Mouse (Mus musculus) midbrain, postnatal 0 days (tissue): ENCODE measurements around the gene Trappc11. TPM values are rescaled to one million over a fixed set of nuclear protein-coding genes. Genes with fewer than 3 reads are reported as not detected.

Experiments
- ATAC-seq: fragments of 200-750 bp; cut with Nextera tagmentation; 2 replicates; pipeline ENCODE4 v1.8.0; 2017; ENCODE audit warnings: moderate number of reproducible peaks, mild to moderate bottlenecking, moderate TSS enrichment, moderate library complexity; ENCODE audit not compliant: low FRiP score
- DNase-seq: peaks from one replicate; pipeline ENCODE4 v3.0.0-alpha.2; 2015; ENCODE audit warnings: low spot score
- H3K27ac ChIP-seq: fragments of 300-500 bp; sonication (generic); 2 replicates; pipeline ENCODE4 v1.5.1; 2014; ENCODE audit warnings: low read depth, mild to moderate bottlenecking, low read length, mixed read lengths
- H3K27me3 ChIP-seq: fragments of 300-500 bp; sonication (generic); 2 replicates; pipeline ENCODE4 v1.6.1; 2014; ENCODE audit warnings: low read length, control low read depth, mixed read lengths; ENCODE audit not compliant: insufficient read depth
- H3K36me3 ChIP-seq: fragments of 300-500 bp; sonication (generic); 2 replicates; pipeline ENCODE4 v1.6.1; 2014; ENCODE audit warnings: low read length, control low read depth, mixed read lengths; ENCODE audit not compliant: insufficient read depth
- H3K4me1 ChIP-seq: fragments of 300-500 bp; sonication (generic); 2 replicates; pipeline ENCODE4 v1.6.1; 2014; ENCODE audit warnings: mild to moderate bottlenecking, control low read depth, antibody characterized with exemption, low read length, mixed read lengths; ENCODE audit not compliant: insufficient read depth
- H3K4me2 ChIP-seq: fragments of 300-500 bp; sonication (generic); 2 replicates; pipeline ENCODE4 v1.6.1; 2014; ENCODE audit warnings: low read depth, mild to moderate bottlenecking, low read length, mixed read lengths; ENCODE audit not compliant: poor library complexity, severe bottlenecking
- H3K4me3 ChIP-seq: fragments of 300-500 bp; sonication (generic); 2 replicates; pipeline ENCODE4 v1.5.1; 2014; ENCODE audit warnings: low read depth, mild to moderate bottlenecking, low read length, moderate library complexity
- H3K9ac ChIP-seq: fragments of 300-500 bp; sonication (generic); replicated peaks from 2 replicates; pipeline ENCODE4 v1.6.1; 2014; ENCODE audit warnings: mild to moderate bottlenecking, low read length, moderate library complexity, mixed read lengths; ENCODE audit not compliant: poor library complexity, severe bottlenecking
- H3K9me3 ChIP-seq: fragments of 300-500 bp; sonication (generic); 2 replicates; pipeline ENCODE4 v1.6.1; 2016; ENCODE audit warnings: low read length, control low read depth
- CTCF ChIP-seq: IDR thresholded peaks from 2 replicates; pipeline ENCODE4 v1.5.1; 2016; ENCODE audit warnings: antibody characterized with exemption, mild to moderate bottlenecking
- WGBS: fragments of 180-500 bp; shearing (Covaris S2); extraction: QIAGEN DNeasy Blood & Tissue Kit; methylation state at CpG from one replicate; pipeline ENCODE4 v1.1.7; 2014; 5-methylcytosine and 5-hydroxymethylcytosine counted together
- polyA plus RNA-seq: library from polyadenylated mRNA; unstranded; fragments of >200 nt; fragmentation: Nextera tagmentation; extraction: Ambion mirVana; gene quantifications from 2 replicates; pipeline ENCODE4 v1.2.1, GENCODE M21; 2015
- total RNA-seq: library from RNA; depleted of rRNA; stranded (reverse); fragments of >200 nt; gene quantifications from 2 replicates; pipeline ENCODE4 v1.2.3, GENCODE M21; 2014

Trappc11 gene
- total and polyA plus RNA-seq, 2 experiments from 2014 or later: 28.5 to 44.1 TPM

DNA sequence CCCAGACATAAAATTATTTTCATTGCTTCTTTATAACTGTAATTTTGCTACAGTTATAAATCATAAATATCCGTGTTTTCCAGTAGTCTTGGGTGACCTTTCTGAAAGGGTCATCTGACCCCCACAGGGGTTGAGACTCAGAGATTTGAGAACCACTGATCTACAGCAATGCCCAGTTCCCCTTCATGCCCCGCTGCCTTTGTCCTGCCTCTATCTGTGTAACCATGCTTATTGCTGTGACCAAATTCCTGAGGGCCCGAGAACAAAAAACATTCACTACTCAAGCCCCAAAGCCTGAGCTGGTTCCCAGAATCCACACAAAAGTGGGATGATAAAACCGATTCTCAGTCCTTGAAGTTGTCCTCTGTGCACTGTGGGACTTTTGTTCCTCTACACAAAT lies 5.1 kb upstream of the Trappc11 start:
- no peak for ATAC-seq
- H3K4me3 ChIP-seq: no peak overlapping the region
- H3K27ac ChIP-seq: no peak overlapping the region
- no peak for DNase-seq
- H3K27me3 ChIP-seq: no peaks in the 10 kb centered on the region
- H3K4me2 ChIP-seq: no peak overlapping the region
- TF ChIP-seq CTCF: no peak
- 57% methylated on average over 4 of the region's 4 CpGs for WGBS
- H3K9me3 ChIP-seq: no peaks in the 10 kb centered on the region
- H3K9ac ChIP-seq: no peak overlapping the region
- 0 out of 2 replicates have a peak, but pooled peaks cover 2% of the 10 kb centered on the region for H3K4me1 ChIP-seq
- H3K36me3 ChIP-seq: peaks cover 8% of the 10 kb centered on the region; the same call in 1 of the 2 replicates

GRCm38 (mm10) chr8:47528094-47528493 lies 5.2 kb downstream of the Trappc11 start:
- whole genome bisulfite sequencing: 88% methylated on average over 1 of the region's 1 CpGs
- Histone ChIP-seq H3K4me3 (no peak overlapping the region), H3K9ac (no peak overlapping the region), H3K4me1 (peaks cover 4% of the 10 kb centered on the region; the same call in 1 of the 2 replicates), H3K9me3 (no peaks in the 10 kb centered on the region), H3K4me2 (no peak overlapping the region), H3K27me3 (no peaks in the 10 kb centered on the region), H3K36me3 (peaks cover 29% of the 10 kb centered on the region), H3K27ac (no peak overlapping the region)
- ATAC-seq (no peak), DNase-seq (no peak)
- no peak for TF ChIP-seq CTCF

DNA sequence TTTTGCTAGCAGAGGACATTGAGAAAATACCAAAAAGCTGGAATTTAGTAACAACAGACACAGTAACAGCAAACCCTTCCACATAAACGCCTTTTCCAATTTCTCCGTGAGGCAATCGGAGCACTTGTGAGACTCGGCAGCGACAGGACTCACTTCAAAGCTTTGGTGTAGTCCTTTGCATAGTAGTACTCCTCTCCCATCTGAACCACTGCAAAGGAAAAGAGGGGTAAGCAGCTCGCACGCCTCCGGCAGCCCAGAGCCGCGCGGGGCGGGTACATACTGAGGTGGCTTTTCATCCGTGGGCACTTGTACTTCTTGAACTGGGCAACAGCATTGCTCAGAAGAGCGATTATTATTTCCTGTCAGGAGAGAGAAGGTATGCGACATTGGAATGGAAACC lies 19.7 kb downstream of the Trappc11 start:
- peaks cover 54% of the 10 kb centered on the region for H3K36me3 ChIP-seq
- 94% methylated on average over 15 of the region's 15 CpGs for WGBS
- TF ChIP-seq CTCF: no peak

DNA sequence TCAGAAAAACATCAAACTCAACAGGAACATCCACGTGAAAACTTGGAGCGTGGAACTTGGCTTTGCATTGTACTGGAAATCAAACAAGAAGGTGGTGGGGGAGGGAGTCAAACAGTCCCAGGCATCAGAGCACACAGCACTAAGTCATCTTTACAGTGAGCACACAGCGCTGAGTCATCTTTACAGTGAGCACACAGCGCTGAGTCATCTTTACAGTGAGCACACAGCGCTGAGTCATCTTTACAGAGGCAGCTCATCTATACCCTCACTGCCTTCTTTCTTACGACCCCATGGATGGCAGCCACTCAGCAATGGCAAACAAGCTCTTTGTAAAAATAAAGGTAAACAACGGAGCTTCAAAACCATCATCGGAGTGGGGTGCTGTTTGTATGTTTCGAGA lies 22.3 kb downstream of the Trappc11 start:
- ATAC-seq (no peak), DNase-seq (no peak)
- 95% methylated on average over 9 of the region's 9 CpGs for WGBS
- H3K4me1 ChIP-seq: no peaks in the 10 kb centered on the region
- peaks cover 48% of the 10 kb centered on the region for H3K36me3 ChIP-seq
- H3K9ac ChIP-seq: no peak overlapping the region
- H3K4me3 ChIP-seq: no peak overlapping the region
- no peak overlapping the region for H3K4me2 ChIP-seq
- TF ChIP-seq CTCF: no peak
- no peaks in the 10 kb centered on the region for H3K27me3 ChIP-seq
- no peaks in the 10 kb centered on the region for H3K9me3 ChIP-seq
- H3K27ac ChIP-seq: no peak overlapping the region

More for the DNA sequence above, 19.7 kb downstream of the Trappc11 start:
- Histone ChIP-seq H3K27ac (no peak overlapping the region), H3K4me2 (no peak overlapping the region), H3K9ac (no peak overlapping the region), H3K4me3 (no peak overlapping the region), H3K27me3 (no peaks in the 10 kb centered on the region), H3K9me3 (no peaks in the 10 kb centered on the region), H3K4me1 (no peaks in the 10 kb centered on the region)
- ATAC-seq (no peak), DNase-seq (no peak)

GRCm38 (mm10) chr8:47505431-47505830 lies 27.8 kb downstream of the Trappc11 start:
- Histone ChIP-seq H3K27ac (no peak overlapping the region), H3K36me3 (peaks cover 60% of the 10 kb centered on the region), H3K4me1 (no peaks in the 10 kb centered on the region), H3K27me3 (no peaks in the 10 kb centered on the region), H3K9me3 (no peaks in the 10 kb centered on the region), H3K4me2 (no peak overlapping the region), H3K4me3 (no peak overlapping the region), H3K9ac (no peak overlapping the region)
- ATAC-seq: no peak
- WGBS: 81% methylated on average over 12 of the region's 12 CpGs
- no peak for TF ChIP-seq CTCF
- DNase-seq: no peak

GRCm38 (mm10) chr8:47502546-47502945 lies 30.7 kb downstream of the Trappc11 start:
- peaks cover 60% of the 10 kb centered on the region for H3K36me3 ChIP-seq
- H3K4me3 ChIP-seq: no peak overlapping the region
- ATAC-seq (no peak), DNase-seq (no peak)
- H3K4me1 ChIP-seq: no peaks in the 10 kb centered on the region
- H3K27ac ChIP-seq: no peak overlapping the region
- no peaks in the 10 kb centered on the region for H3K27me3 ChIP-seq
- H3K4me2 ChIP-seq: no peak overlapping the region
- 97% methylated on average over 13 of the region's 13 CpGs for WGBS
- no peak overlapping the region for H3K9ac ChIP-seq
- TF ChIP-seq CTCF: no peak
- H3K9me3 ChIP-seq: no peaks in the 10 kb centered on the region
